Mouse (Mus musculus) kidney, postnatal 0 days (tissue): ENCODE results near the gene Acad9. TPM values are rescaled to one million over a fixed set of nuclear protein-coding genes. Genes with fewer than 3 reads are reported as not detected.

ENCODE experiments used
- ATAC-seq: fragments of 200-750 bp; cut with Nextera tagmentation; replicated peaks from 2 replicates; pipeline ENCODE4 v1.8.0; 2017; ENCODE audit warnings: low read depth, moderate number of reproducible peaks, moderate TSS enrichment, moderate library complexity; ENCODE audit not compliant: low FRiP score
- DNase-seq: peaks from one replicate; pipeline ENCODE4 v3.0.0-alpha.2; 2016; ENCODE audit warnings: low spot score
- H3K27ac ChIP-seq: fragments of 300-500 bp; sonication (generic); 2 replicates; pipeline ENCODE4 v1.5.1; 2014; ENCODE audit warnings: mild to moderate bottlenecking
- H3K27me3 ChIP-seq: fragments of 300-500 bp; sonication (generic); 2 replicates; pipeline ENCODE4 v1.6.1; 2014; ENCODE audit warnings: low read length, mixed read lengths; ENCODE audit not compliant: insufficient read depth
- H3K36me3 ChIP-seq: fragments of 300-500 bp; sonication (generic); 2 replicates; pipeline ENCODE4 v1.6.1; 2014; ENCODE audit warnings: low read length, mixed read lengths; ENCODE audit not compliant: insufficient read depth
- H3K4me1 ChIP-seq: fragments of 300-500 bp; sonication (generic); replicated peaks from 2 replicates; pipeline ENCODE4 v1.6.1; 2014; ENCODE audit warnings: antibody characterized with exemption, low read length, mixed read lengths; ENCODE audit not compliant: insufficient read depth
- H3K4me2 ChIP-seq: fragments of 300-500 bp; sonication (generic); 2 replicates; pipeline ENCODE4 v1.6.1; 2014; ENCODE audit warnings: mild to moderate bottlenecking, low read length, moderate library complexity, mixed read lengths
- H3K4me3 ChIP-seq: fragments of 300-500 bp; sonication (generic); replicated peaks from 2 replicates; pipeline ENCODE4 v1.5.1; 2014; ENCODE audit warnings: low read depth, low read length
- H3K9ac ChIP-seq: fragments of 300-500 bp; sonication (generic); 2 replicates; pipeline ENCODE4 v1.6.1; 2014; ENCODE audit warnings: low read depth, low read length
- H3K9me3 ChIP-seq: fragments of 300-500 bp; sonication (generic); replicated peaks from 2 replicates; pipeline ENCODE4 v1.6.1; 2016; ENCODE audit warnings: low read length, inconsistent platforms, mixed read lengths
- CTCF ChIP-seq: IDR thresholded peaks from 2 replicates; pipeline ENCODE4 v1.5.1; 2016; ENCODE audit warnings: antibody characterized with exemption, low read depth, mild to moderate bottlenecking, moderate library complexity
- WGBS: fragments of 180-500 bp; shearing (Covaris S2); extraction: QIAGEN DNeasy Blood & Tissue Kit; methylation state at CpG from one replicate; pipeline ENCODE4 v1.1.7; 2014; 5-methylcytosine and 5-hydroxymethylcytosine counted together
- polyA plus RNA-seq: library from polyadenylated mRNA; unstranded; fragments of >200 nt; fragmentation: Nextera tagmentation; extraction: Ambion mirVana; gene quantifications from 2 replicates; pipeline ENCODE4 v1.2.1, GENCODE M21; 2015

Acad9 gene
- polyA plus RNA-seq, 1 experiment from 2014 or later: 77.4 TPM

DNA sequence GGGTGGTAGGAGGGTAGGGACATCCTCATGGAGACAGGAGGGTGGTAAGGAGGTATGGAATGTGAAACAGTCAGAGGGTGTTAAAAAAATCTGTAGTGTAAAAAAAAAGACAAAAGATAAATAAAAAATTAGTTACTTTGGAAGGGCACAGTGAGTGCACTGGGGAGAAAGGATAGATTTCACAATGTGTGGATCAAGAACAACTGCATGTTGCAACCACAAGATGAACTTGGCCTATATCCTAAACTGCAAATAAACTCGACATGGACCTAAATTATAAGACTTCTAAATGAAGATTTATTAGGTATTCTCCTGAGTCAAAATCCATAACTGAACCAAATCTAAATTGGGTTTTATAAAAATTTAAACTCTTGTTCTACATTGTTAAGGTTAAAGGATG is 16.7 kb upstream of the Acad9 start:
- H3K27ac ChIP-seq: no peak overlapping the region
- DNase-seq (no peak), ATAC-seq (no peak)
- H3K9ac ChIP-seq: no peak overlapping the region
- H3K4me2 ChIP-seq: no peak overlapping the region
- H3K4me3 ChIP-seq: no peak overlapping the region
- H3K27me3 ChIP-seq: no peaks in the 10 kb centered on the region
- H3K4me1 ChIP-seq: no peaks in the 10 kb centered on the region
- whole genome bisulfite sequencing: 61% methylated on average over 1 of the region's 1 CpGs
- no peaks in the 10 kb centered on the region for H3K36me3 ChIP-seq
- no peak for TF ChIP-seq CTCF
- no peaks in the 10 kb centered on the region for H3K9me3 ChIP-seq

DNA sequence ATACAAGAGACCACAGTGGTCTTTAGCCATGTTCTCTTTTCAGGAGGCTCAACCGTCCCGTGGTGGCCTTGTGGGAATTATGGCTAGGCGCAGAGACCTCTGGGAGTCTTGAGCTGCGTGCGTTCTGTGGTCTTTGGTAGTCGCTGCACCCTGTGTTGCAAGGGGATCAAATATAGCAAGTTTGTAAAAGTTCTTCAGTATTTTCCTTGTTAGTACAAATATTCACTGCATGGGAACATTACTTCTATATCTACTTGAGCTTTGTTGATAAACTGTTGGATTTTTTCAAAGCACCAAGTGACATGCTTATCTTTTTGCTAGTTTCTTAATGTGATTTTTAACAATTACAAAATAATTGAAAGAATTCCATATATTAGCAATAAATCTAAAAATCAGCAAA is 12.3 kb upstream of the Acad9 start, which contains the start of gene Ccdc144b:
Gene Ccdc144b, minus strand, starts transcription at position 101 of the 400 bp plus-strand sequence.
- Histone ChIP-seq H3K4me3 (no peak within 1 kb of the TSS), H3K27ac (no peak within 1 kb of the TSS), H3K9me3 (no peaks in the 10 kb centered on the region), H3K4me1 (no peaks in the 10 kb centered on the region), H3K27me3 (no peaks in the 10 kb centered on the region), H3K9ac (no peak within 1 kb of the TSS), H3K36me3 (no peaks in the 10 kb centered on the region), H3K4me2 (no peak within 1 kb of the TSS)
- DNase-seq (no peak), ATAC-seq (no peak)
- TF ChIP-seq CTCF: no peak
- 92% methylated on average over 6 of the region's 6 CpGs for WGBS

DNA sequence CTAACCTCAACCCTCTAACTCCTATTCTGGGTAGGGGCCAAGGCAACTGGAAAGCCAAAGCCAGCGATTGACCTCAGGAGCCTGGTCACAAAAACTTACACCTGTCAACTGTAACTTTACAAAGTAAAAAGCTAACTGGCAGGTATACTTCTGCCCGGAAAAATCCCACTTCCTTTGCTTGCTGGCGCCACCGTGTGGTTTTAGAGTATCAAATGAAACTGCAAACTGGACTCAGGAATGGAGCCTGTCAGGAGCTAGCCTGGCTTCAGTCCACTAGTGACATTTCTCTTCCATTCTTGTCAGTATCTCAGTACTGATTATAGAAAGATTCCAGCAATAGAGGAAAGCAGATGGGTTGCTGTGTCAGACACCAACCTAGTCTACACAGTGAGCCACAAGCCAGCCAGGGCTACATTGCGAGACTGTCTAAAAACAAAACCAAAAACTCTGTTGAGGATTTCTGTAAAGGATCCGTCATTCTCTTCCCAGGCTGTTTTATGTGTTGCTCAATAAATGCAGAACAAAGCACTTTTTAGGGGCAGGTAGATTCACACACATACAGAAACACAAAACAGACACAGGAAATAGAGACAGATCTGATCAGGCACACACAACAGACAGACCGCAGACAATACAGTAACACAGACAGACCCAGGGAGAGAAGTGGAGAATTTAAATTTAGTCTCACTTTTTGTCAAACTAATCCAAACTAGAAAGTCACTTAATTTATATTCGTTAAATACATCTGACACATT is 5.5 kb upstream of the Acad9 start:
- DNase-seq (peak; percentile 83), ATAC-seq (0 out of 2 replicates have a peak, but pooled peaks have one; percentile 17)
- no peaks in the 10 kb centered on the region for H3K9me3 ChIP-seq
- no peaks in the 10 kb centered on the region for H3K4me1 ChIP-seq
- 32% methylated on average over 8 of the region's 8 CpGs for WGBS
- no peak overlapping the region for H3K4me2 ChIP-seq
- H3K36me3 ChIP-seq: no peaks in the 10 kb centered on the region
- peak; percentile 83 for TF ChIP-seq CTCF
- H3K27ac ChIP-seq: no peak overlapping the region
- no peak overlapping the region for H3K4me3 ChIP-seq
- no peaks in the 10 kb centered on the region for H3K27me3 ChIP-seq
- no peak overlapping the region for H3K9ac ChIP-seq

DNA sequence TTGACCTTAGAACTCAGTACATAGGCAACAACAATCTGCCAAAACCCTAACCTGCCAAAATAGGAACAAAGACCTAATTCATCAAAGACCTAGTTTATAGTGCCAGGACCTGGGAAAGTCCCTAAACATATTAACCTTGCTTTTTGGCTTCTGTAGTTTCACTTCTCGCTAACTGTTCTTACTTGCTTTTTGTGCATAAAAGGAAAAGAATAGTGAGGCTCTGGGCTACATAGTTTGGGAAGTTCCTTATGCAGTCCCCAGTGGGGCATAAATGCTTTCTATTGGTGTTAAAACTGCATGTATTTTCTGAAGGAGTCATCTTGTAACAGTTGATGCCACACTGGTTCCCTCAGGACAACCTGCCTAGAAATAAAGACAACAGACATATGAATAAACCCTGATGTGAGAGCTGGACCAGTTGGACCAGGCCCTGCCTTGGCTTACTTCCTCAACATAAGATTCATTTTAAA is 1.2 kb upstream of the Acad9 start:
- Histone ChIP-seq H3K9me3 (no peaks in the 10 kb centered on the region), H3K4me2 (no peak overlapping the region), H3K4me1 (peaks cover 5% of the 10 kb centered on the region; the same call in 1 of the 2 replicates), H3K27ac (no peak overlapping the region), H3K36me3 (no peaks in the 10 kb centered on the region), H3K4me3 (no peak overlapping the region), H3K9ac (no peak overlapping the region), H3K27me3 (no peaks in the 10 kb centered on the region)
- ATAC-seq: no peak
- WGBS: 94% methylated on average over 1 of the region's 1 CpGs
- no peak for DNase-seq
- TF ChIP-seq CTCF: no peak

DNA sequence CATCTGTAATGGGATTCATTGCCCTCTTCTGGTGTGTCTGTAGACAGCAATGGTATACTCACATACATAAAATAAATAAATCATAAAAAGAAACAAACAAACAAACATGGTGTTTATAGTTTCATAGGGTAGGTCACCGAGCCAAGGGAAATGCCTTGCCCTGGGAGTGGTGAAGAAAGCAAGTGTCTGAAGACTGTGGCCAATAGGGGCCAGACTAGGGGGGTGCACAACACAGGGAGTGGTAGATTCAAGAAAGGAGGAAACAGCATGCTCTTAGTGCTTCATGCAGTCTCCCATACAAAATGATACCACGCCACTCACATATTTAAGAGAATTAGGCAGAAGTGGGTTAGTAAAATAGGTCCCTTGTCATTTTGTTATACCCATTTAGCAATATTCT is 613 bp upstream of the Acad9 start:
- DNase-seq (peak; percentile 2), ATAC-seq (no peak)
- Histone ChIP-seq H3K4me2 (peak overlapping the region; percentile 79), H3K4me3 (peak overlapping the region; percentile 83), H3K36me3 (peaks cover 4% of the 10 kb centered on the region; the same call in 1 of the 2 replicates), H3K9me3 (no peaks in the 10 kb centered on the region), H3K27me3 (no peaks in the 10 kb centered on the region), H3K9ac (no peak overlapping the region), H3K4me1 (peaks cover 5% of the 10 kb centered on the region; the same call in 1 of the 2 replicates), H3K27ac (no peak overlapping the region)
- 93% methylated on average over 2 of the region's 2 CpGs for WGBS
- no peak for TF ChIP-seq CTCF

DNA sequence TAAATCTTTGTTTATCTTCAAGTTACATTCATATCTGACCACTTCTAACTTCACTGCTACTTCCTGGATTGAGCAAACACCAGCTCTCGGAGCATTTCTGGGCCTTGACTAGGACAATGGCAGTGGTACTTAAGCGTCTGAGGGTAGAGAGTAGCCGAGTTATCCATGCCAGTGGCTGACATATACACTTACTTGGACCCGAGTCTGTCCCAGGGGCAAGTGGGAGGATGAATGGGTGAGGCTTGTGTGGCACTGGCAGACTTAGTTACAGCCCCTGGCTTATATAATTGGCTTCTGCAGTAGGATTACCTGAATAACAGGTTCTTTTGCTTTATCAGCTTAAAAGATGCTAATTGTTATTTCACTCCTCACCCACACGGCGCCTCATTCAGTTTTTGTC is 2.0 kb downstream of the Acad9 start:
- DNase-seq: no peak
- ATAC-seq: no peak
- Histone ChIP-seq H3K27ac (no peak overlapping the region), H3K9ac (no peak overlapping the region), H3K4me2 (no peak overlapping the region), H3K9me3 (no peaks in the 10 kb centered on the region), H3K27me3 (no peaks in the 10 kb centered on the region), H3K4me1 (peaks cover 5% of the 10 kb centered on the region; the same call in 1 of the 2 replicates), H3K36me3 (peaks cover 14% of the 10 kb centered on the region), H3K4me3 (no peak overlapping the region)
- no peak for TF ChIP-seq CTCF
- WGBS: 80% methylated on average over 6 of the region's 6 CpGs
